Mouse (Mus musculus) lung, adult 10 weeks (tissue): ENCODE measurements around the gene Nop58. TPM values are rescaled to one million over a fixed set of nuclear protein-coding genes. Genes with fewer than 3 reads are reported as not detected.

Experiments used
- polyA plus RNA-seq: library from polyadenylated mRNA; stranded (reverse); fragments of 350-450 nt; fragmentation: Illumina TruSeq; extraction: RNeasy Lipid Tissue Mini Kit (QIAGEN cat#74804); gene quantifications from one replicate; pipeline ENCODE4 v1.2.3, GENCODE M21; 2014; ENCODE audit warnings: low read depth, low replicate concordance; ENCODE audit not compliant: insufficient read depth

Nop58 gene
- 32.2 TPM for polyA plus RNA-seq

DNA sequence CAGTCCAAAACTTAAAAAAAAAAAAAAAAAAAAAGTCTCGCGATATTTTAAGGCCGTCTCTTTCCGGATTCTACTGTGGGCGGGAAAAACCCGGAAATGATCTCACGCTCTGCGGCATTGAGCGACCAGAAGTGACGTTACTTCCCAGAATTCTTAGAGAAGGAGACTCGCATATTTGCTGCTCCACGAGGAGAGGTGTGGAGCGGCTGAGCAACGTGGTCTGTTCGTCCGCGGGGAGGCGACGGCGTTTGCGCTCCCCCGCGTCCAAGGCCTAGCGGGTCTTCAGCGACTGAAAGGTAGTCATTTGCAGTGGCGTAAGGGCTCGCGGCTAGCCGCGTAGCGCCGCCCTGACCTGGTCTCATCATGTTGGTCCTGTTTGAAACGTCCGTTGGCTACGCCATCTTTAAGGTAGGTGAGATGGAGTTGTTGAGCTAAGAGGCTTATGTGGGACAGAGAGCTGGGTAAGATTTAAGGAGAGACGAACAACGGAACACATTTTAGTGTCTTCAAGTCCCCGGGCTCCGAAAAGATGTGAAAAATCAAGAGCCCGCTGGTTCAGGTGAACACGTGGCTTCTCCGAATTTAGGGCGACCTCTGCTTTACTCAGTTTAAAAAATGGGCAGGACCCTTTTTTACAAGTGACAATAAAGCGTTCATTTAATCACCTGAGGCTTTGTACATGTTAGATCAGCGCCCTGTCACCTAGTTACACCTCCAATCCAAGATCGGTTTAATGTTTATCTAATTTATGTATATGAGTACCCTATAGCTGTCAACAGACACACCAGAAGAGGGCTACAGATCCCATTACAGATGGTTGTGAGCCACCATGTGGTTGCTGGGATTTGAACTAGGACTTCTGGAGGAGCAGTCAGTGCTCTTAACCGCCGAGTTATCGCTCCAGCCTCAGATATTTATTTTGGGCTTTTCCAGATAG, at the start of gene Nop58:
TSS of gene Nop58 (plus strand) at position 153 of the 937 bp plus-strand sequence.

DNA sequence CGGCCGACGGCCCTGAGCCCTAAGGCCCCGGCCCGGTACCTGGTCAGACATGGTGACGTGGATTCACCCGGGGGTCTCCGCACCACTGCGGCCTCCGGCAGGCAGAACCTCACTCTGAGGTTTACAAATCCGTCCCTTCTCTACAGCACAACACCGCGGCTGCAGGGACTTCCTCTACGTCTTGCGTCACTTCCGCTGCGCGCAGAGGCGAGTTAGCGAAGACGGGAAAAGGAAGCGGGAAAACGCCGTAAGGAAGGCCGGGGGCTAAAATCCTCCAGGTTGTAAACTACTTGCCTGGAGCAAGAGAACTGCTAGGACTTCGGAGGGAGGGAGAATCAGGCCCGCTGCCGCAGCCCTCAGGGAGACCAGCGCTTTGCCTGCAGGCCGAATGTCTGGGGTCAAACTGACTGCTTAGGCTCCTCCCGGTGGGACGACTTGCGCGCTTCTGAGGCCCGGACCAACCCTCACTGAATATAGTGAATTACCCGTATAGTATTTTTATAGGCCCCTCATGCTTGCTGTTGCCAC, 14.1 kb upstream of the Nop58 start, which contains the start of gene Sumo1:
TSS of gene Sumo1 (minus strand) at position 194 of the 528 bp plus-strand sequence.

DNA sequence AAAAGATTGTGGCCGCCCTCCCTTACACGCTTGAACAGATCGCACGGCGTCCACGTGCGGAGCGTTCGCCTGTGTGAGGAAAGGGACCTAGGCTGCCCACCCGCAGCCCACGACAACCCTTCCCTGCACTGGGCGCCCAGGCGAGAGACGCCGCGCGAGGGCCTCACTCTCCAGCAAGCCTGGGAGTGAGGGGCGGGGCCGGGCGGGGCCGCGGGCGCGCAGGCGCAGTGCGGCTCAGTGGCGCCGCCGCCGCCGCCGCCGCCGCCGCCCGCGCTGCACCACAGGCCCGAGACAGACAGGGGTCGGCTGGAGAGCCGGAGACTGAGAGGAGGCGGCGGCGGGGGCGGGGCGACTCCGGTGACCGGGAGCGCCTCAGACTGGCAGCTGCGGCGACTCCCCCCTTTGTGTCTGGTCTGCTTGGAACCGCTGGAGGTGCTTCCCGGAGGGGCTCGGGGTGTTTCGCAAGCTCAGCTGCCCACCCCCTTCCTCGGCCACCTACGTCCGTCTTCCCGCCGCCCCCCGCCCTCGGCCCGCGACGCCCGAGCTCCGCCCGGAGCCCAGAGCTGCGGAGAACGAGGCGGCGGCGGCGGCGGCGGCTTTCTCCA, 78.5 kb downstream of the Nop58 start, which contains the start of gene Bmpr2:
TSS of gene Bmpr2 (plus strand) at position 237 of the 605 bp plus-strand sequence.

Other genes starting within 250 kb of the Nop58 start
- gene Fzd7, start 202.5 kb upstream of the Nop58 start, polyA plus RNA-seq, result 9.7 TPM
- 4.8 TPM for gene Gm973, start 168.7 kb upstream of the Nop58 start, polyA plus RNA-seq
- 135 TPM for gene Sumo1, start 14.1 kb upstream of the Nop58 start, polyA plus RNA-seq
- 40.7 TPM for gene Bmpr2, start 78.4 kb downstream of the Nop58 start, polyA plus RNA-seq
- gene Fam117b, start 228.0 kb downstream of the Nop58 start, polyA plus RNA-seq, result 14.1 TPM